Mouse (Mus musculus) testis, adult 2 months (tissue): ENCODE results near the gene Sh3bp2.

Source experiments
- CTCF ChIP-seq: fragments of 200-500 bp; IDR thresholded peaks from 2 replicates; pipeline ENCODE4 v1.5.1; 2012; ENCODE audit warnings: low read depth, mild to moderate bottlenecking, inconsistent platforms, low read length, moderate library complexity; ENCODE audit not compliant: control insufficient read depth, insufficient read depth, insufficient replicate concordance
- POLR2A ChIP-seq: fragments of 200-500 bp; IDR thresholded peaks from 2 replicates; pipeline ENCODE4 v1.6.1; 2012; ENCODE audit warnings: low read depth, mild to moderate bottlenecking, inconsistent platforms, low read length, moderate library complexity; ENCODE audit not compliant: control insufficient read depth

DNA sequence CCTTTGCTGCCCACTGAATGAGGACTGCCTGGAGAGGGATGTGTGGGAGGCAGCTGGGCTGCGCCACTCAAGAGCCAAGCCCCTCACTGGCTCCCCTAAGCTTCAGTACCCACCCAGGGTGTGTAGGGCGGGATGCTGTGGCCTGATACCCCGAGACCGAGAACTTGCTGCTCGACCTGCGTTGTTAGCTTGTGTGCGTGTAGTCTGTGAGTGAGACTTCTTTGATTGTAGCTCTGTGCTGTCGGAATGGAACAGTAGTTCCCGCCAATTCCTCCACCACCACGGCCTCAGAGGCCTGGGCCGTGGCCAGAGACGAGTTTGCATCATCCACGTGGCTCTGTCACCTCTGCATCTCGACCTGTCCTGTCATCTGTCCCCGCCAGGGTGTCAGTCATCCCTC, 39.9 kb upstream of the Sh3bp2 start:
- TF ChIP-seq POLR2A, result no peak
- no peak for TF ChIP-seq CTCF
